Mouse (Mus musculus): ENCODE measurements around the gene Arl8a. TPM values are rescaled to one million over a fixed set of nuclear protein-coding genes. Genes with fewer than 3 reads are reported as not detected.
"Not testable (repeated sequence)": the region's sequence is repeated elsewhere in the genome, so short reads cannot be mapped to it uniquely, and the experiment has no call there.

Gene Arl8a
- polyA plus RNA-seq, 1 experiment from 2014 or later, result 213 TPM

DNA sequence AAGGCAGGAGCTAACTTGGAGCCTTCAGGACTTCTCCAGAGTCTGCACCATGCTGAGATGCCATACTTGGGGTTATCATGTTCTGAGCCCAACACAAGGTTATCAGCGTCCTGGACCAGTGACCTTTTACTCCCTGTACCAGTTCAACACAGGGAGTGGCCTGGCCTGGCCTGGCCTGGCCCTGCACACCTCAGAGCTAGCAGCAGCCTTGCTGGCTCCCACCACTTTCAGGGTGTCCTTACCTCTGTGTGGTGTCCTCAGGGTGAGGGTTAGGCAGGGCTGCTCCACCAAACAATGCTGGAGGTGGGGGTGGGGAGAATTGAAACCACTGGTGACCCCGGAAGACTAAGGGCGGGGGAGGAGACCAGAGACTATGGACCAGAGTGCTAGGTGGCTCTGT is 36.4 kb downstream of the Arl8a start:
- no peak for ATAC-seq
- WGBS, result 78% methylated on average over 3 of the region's 3 CpGs
- no peak for DNase-seq (ENCODE audit: low spot score)
- no peak overlapping the region for H3K27ac ChIP-seq (ENCODE audit: low read depth, low read length)
- peaks cover 5% of the 10 kb centered on the region; the same call in 1 of the 2 replicates for H3K4me1 ChIP-seq (ENCODE audit: control insufficient read depth, insufficient read depth, low read length)
- no peaks in the 10 kb centered on the region for H3K9me3 ChIP-seq (replicated peaks; ENCODE audit: control insufficient read depth, low read length)
- H3K4me2 ChIP-seq (ENCODE audit: low read length), result no peak overlapping the region
- H3K4me3 ChIP-seq (ENCODE audit: low read depth, low read length), result no peak overlapping the region
- H3K9ac ChIP-seq (ENCODE audit: low read length), result no peak overlapping the region
- H3K27me3 ChIP-seq (replicated peaks; ENCODE audit: control insufficient read depth, insufficient read depth, low read length), result no peaks in the 10 kb centered on the region
- H3K36me3 ChIP-seq (ENCODE audit: control insufficient read depth, insufficient read depth, low read length), result no peaks in the 10 kb centered on the region

DNA sequence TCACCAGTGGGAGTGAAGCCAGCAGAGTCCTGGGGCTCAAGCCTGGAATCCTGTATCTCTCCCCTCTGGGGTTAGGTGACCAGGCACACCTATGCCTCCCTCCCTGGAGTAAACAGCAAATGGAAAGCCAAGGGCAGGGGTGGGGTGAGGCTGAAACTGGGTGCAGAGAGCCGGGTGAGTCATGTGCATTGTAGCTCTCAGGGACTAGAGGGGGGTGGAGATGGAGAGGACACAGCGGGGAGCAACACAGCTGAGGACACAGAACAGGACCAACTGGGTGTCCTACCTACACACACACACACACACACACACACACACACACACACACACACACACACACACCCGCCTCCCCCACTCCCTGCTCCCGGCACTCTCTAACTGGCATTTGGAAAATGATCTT is 36.8 kb downstream of the Arl8a start:
- no peaks in the 10 kb centered on the region for H3K36me3 ChIP-seq (ENCODE audit: control insufficient read depth, insufficient read depth, low read length)
- no peak overlapping the region for H3K9ac ChIP-seq (ENCODE audit: low read length)
- H3K4me3 ChIP-seq (ENCODE audit: low read depth, low read length), result no peak overlapping the region
- DNase-seq (ENCODE audit: low spot score) (no peak), ATAC-seq (no peak)
- no peak overlapping the region for H3K4me2 ChIP-seq (ENCODE audit: low read length)
- 86% methylated on average over 4 of the region's 4 CpGs for WGBS
- no peaks in the 10 kb centered on the region for H3K27me3 ChIP-seq (replicated peaks; ENCODE audit: control insufficient read depth, insufficient read depth, low read length)
- H3K9me3 ChIP-seq (replicated peaks; ENCODE audit: control insufficient read depth, low read length), result no peaks in the 10 kb centered on the region
- no peak overlapping the region for H3K27ac ChIP-seq (ENCODE audit: low read depth, low read length)
- H3K4me1 ChIP-seq (ENCODE audit: control insufficient read depth, insufficient read depth, low read length), result peaks cover 5% of the 10 kb centered on the region; the same call in 1 of the 2 replicates

DNA sequence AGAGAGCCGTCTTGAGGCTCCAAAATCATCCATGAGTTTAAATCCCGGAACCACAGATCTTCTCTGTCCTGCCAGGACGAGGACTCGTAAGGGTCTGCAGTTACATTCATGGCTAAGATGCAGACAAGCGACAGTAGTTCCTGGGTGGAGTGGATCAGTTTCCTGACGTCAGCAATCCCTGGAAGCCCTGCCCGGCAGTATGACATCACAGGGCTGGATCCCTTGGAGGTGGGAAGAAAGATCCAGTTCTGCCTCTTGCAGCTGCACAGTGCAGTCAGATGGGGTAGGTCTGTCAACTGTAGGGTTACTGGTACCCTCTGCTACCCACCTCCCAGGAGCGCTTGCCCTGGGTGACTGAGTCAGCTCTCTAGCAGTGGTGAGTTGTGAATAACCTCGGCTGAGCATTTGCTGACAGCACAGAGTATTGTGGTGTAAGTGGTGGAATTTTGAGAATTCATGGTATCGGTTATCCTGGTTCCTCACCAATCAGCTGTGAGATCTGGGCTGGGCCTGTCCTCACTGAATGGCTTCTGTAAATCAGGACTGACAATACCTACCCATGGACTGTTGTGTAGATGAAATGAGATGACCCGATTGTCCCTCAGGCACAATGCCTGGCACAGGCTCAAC is 37.4 kb downstream of the Arl8a start:
- Histone ChIP-seq H3K4me1 (ENCODE audit: control insufficient read depth, insufficient read depth, low read length) (peaks cover 5% of the 10 kb centered on the region; the same call in 1 of the 2 replicates), H3K4me3 (ENCODE audit: low read depth, low read length) (no peak overlapping the region), H3K9me3 (replicated peaks; ENCODE audit: control insufficient read depth, low read length) (no peaks in the 10 kb centered on the region), H3K27me3 (replicated peaks; ENCODE audit: control insufficient read depth, insufficient read depth, low read length) (no peaks in the 10 kb centered on the region), H3K36me3 (ENCODE audit: control insufficient read depth, insufficient read depth, low read length) (no peaks in the 10 kb centered on the region), H3K9ac (ENCODE audit: low read length) (no peak overlapping the region), H3K4me2 (ENCODE audit: low read length) (no peak overlapping the region), H3K27ac (ENCODE audit: low read depth, low read length) (no peak overlapping the region)
- DNase-seq (ENCODE audit: low spot score) (no peak), ATAC-seq (no peak)
- WGBS, result 80% methylated on average over 11 of the region's 11 CpGs

DNA sequence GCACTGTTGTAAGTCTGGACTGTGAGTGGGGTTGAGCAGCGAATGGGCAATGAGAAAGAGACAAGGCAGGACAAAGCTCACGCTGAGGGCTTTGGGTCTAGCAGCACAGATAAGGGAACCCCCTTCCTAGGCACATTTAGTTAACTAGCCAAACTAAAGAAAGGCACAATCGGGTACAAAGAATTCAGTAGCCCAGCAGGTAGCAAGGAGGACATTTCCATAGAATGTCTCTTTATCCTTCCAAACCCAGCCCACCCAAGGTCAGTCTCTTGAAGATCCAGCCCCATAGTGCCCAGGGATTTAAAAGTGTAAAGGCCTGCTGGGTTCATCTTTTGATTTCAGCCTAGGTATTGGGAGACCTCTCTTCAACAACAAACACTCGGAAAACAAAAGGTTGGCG is 39.3 kb downstream of the Arl8a start:
- H3K27ac ChIP-seq (ENCODE audit: low read depth, low read length), result no peak overlapping the region
- no peak overlapping the region for H3K4me3 ChIP-seq (ENCODE audit: low read depth, low read length)
- no peak for DNase-seq (ENCODE audit: low spot score)
- H3K4me2 ChIP-seq (ENCODE audit: low read length), result no peak overlapping the region
- H3K36me3 ChIP-seq (ENCODE audit: control insufficient read depth, insufficient read depth, low read length), result no peaks in the 10 kb centered on the region
- no peaks in the 10 kb centered on the region for H3K27me3 ChIP-seq (replicated peaks; ENCODE audit: control insufficient read depth, insufficient read depth, low read length)
- WGBS, result 19% methylated on average over 5 of the region's 5 CpGs
- no peak for ATAC-seq
- no peaks in the 10 kb centered on the region for H3K9me3 ChIP-seq (replicated peaks; ENCODE audit: control insufficient read depth, low read length)
- H3K4me1 ChIP-seq (ENCODE audit: control insufficient read depth, insufficient read depth, low read length), result peaks cover 5% of the 10 kb centered on the region; the same call in 1 of the 2 replicates
- H3K9ac ChIP-seq (ENCODE audit: low read length), result no peak overlapping the region

DNA sequence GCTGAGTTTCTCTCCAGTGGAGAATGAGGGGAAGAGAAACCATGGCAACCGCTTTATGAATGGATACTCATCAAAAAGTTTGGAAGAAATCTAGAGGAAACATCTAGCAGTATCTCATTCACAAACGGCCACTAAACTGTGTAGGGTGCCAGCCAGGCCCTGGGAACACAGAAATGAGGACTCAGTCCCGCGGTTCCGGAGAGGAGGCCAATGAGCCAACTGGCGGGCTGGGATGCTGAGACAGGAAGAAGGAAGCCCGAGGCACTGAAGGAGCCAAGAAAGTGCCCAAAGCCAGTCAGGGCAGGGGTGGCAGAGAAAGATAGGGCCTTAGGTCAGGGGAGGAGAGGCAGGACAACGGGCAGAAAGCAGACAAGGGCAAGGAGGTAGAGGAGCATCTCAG is 39.8 kb downstream of the Arl8a start:
- H3K4me1 ChIP-seq (ENCODE audit: control insufficient read depth, insufficient read depth, low read length), result peaks cover 5% of the 10 kb centered on the region; the same call in 1 of the 2 replicates
- no peak overlapping the region for H3K27ac ChIP-seq (ENCODE audit: low read depth, low read length)
- H3K9me3 ChIP-seq (replicated peaks; ENCODE audit: control insufficient read depth, low read length), result no peaks in the 10 kb centered on the region
- DNase-seq (ENCODE audit: low spot score), result no peak
- 26% methylated on average over 8 of the region's 8 CpGs for WGBS
- H3K27me3 ChIP-seq (replicated peaks; ENCODE audit: control insufficient read depth, insufficient read depth, low read length), result no peaks in the 10 kb centered on the region
- no peaks in the 10 kb centered on the region for H3K36me3 ChIP-seq (ENCODE audit: control insufficient read depth, insufficient read depth, low read length)
- ATAC-seq, result no peak
- H3K4me3 ChIP-seq (ENCODE audit: low read depth, low read length), result no peak overlapping the region
- H3K9ac ChIP-seq (ENCODE audit: low read length), result no peak overlapping the region
- no peak overlapping the region for H3K4me2 ChIP-seq (ENCODE audit: low read length)

DNA sequence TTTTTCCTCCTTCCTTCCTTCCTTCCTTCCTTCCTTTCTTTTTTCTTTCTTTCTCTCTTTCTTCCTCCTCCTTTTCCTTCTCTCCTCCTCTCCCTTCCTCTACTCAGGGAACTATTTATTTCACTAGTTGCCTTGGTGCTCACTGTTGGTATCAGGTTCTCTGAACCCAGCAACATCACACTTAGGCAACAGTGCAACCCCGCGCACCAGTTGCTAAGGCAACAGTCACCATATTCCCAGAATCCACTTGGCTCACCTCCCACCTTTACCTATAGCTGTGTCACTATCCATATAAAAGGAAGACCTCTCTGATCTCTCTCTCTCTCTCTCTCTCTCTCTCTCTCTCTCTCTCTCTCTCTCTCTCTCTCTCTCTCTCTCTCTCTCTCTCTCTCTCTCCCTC is 40.4 kb downstream of the Arl8a start:
- not testable (repeated sequence) for DNase-seq (ENCODE audit: low spot score); H3K27me3 ChIP-seq (replicated peaks; ENCODE audit: control insufficient read depth, insufficient read depth, low read length); H3K36me3 ChIP-seq (ENCODE audit: control insufficient read depth, insufficient read depth, low read length); ATAC-seq; H3K4me2 ChIP-seq (ENCODE audit: low read length); H3K27ac ChIP-seq (ENCODE audit: low read depth, low read length); H3K9ac ChIP-seq (ENCODE audit: low read length); H3K4me3 ChIP-seq (ENCODE audit: low read depth, low read length); H3K9me3 ChIP-seq (replicated peaks; ENCODE audit: control insufficient read depth, low read length); H3K4me1 ChIP-seq (ENCODE audit: control insufficient read depth, insufficient read depth, low read length)
- WGBS, result 49% methylated on average over 2 of the region's 2 CpGs

DNA sequence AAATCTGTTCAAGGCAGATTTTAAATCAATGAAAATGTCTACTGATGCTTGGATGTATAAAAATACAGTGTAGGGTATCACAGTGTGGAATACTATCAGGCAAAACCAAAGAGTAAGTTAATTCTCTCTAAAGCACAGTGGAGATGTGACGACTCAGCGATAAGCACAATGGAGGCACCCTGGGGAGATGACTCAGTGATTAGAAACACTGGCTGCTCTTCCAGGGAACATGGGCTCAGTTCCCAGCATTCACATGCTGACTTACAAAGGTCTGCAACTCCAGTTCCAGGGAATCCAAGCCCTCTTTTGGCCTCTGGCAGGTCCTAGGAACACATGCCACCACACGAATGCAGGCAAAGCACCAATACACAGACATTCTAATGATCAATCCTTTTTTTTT is 41.6 kb downstream of the Arl8a start:
- no peak for ATAC-seq
- Histone ChIP-seq H3K4me3 (ENCODE audit: low read depth, low read length) (no peak overlapping the region), H3K36me3 (ENCODE audit: control insufficient read depth, insufficient read depth, low read length) (no peaks in the 10 kb centered on the region), H3K9ac (ENCODE audit: low read length) (no peak overlapping the region), H3K27me3 (replicated peaks; ENCODE audit: control insufficient read depth, insufficient read depth, low read length) (no peaks in the 10 kb centered on the region), H3K4me1 (ENCODE audit: control insufficient read depth, insufficient read depth, low read length) (no peaks in the 10 kb centered on the region), H3K27ac (ENCODE audit: low read depth, low read length) (no peak overlapping the region), H3K9me3 (replicated peaks; ENCODE audit: control insufficient read depth, low read length) (no peaks in the 10 kb centered on the region), H3K4me2 (ENCODE audit: low read length) (no peak overlapping the region)
- DNase-seq (ENCODE audit: low spot score), result peak; percentile 51
- WGBS, result 12% methylated on average over 3 of the region's 3 CpGs

DNA sequence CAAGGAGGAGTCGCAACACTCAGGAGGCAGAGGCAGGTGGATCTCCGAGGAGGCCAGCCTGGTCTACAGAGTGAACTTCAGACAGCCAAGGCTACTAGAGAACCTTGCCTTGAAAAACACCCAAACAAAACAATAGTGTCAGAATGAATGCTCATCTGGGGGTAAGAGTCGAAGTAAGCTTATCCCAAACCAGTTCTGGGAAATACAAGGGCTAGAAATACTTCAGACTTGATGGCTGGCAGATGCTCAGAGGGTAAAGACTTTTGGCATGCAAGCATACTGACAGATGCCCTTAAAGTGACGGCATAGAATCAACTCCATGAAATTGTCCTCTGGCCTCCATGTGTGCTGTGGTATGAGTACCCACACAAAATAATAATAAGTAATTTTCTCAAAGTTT is 42.6 kb downstream of the Arl8a start:
- no peak for ATAC-seq
- no peak overlapping the region for H3K4me2 ChIP-seq (ENCODE audit: low read length)

DNA sequence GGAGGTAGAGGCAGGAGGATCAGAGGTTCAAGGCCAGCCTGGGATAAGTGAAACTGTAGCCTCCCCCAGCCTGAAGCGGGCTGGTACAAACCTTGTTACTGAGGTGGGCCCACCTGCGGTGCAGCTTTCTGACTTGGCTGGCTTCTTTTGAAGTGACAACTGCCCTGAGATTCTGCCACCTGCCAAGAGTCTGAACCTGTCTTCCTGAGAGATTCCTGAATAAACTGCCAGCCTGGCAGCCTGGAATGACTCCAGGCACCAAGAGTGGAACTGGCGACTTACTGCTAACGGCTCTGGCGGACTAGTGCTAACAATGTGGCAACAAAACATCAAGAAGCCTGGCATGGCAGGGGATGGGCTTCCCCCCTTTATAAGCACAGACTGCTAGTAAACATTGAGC is 47.7 kb downstream of the Arl8a start:
- not testable (repeated sequence) for H3K27me3 ChIP-seq (replicated peaks; ENCODE audit: control insufficient read depth, insufficient read depth, low read length); H3K27ac ChIP-seq (ENCODE audit: low read depth, low read length); H3K4me2 ChIP-seq (ENCODE audit: low read length); ATAC-seq; H3K4me1 ChIP-seq (ENCODE audit: control insufficient read depth, insufficient read depth, low read length); H3K9me3 ChIP-seq (replicated peaks; ENCODE audit: control insufficient read depth, low read length); H3K4me3 ChIP-seq (ENCODE audit: low read depth, low read length); H3K36me3 ChIP-seq (ENCODE audit: control insufficient read depth, insufficient read depth, low read length); H3K9ac ChIP-seq (ENCODE audit: low read length)
- DNase-seq (ENCODE audit: low spot score), result peak; percentile 29
- WGBS, result 44% methylated on average over 5 of the region's 5 CpGs

More for the DNA sequence above, 42.6 kb downstream of the Arl8a start:
- Histone ChIP-seq H3K27ac (ENCODE audit: low read depth, low read length) (no peak overlapping the region), H3K4me3 (ENCODE audit: low read depth, low read length) (no peak overlapping the region), H3K9me3 (replicated peaks; ENCODE audit: control insufficient read depth, low read length) (no peaks in the 10 kb centered on the region), H3K27me3 (replicated peaks; ENCODE audit: control insufficient read depth, insufficient read depth, low read length) (no peaks in the 10 kb centered on the region), H3K36me3 (ENCODE audit: control insufficient read depth, insufficient read depth, low read length) (no peaks in the 10 kb centered on the region), H3K9ac (ENCODE audit: low read length) (no peak overlapping the region), H3K4me1 (ENCODE audit: control insufficient read depth, insufficient read depth, low read length) (no peaks in the 10 kb centered on the region)
- WGBS, result 88% methylated on average over 4 of the region's 4 CpGs
- no peak for DNase-seq (ENCODE audit: low spot score)

Data from forebrain, embryonic 14.5 days (tissue).